Mouse (Mus musculus) liver, adult 2 months (tissue): ENCODE measurements around the gene Gm10643. TPM values are rescaled to one million over a fixed set of nuclear protein-coding genes. Genes with fewer than 3 reads are reported as not detected.

Experiments used
- DNase-seq: peaks from one replicate; pipeline ENCODE4 v3.0.0-alpha.2; 2011; ENCODE audit warnings: low read depth, low spot score; ENCODE audit errors: extremely low read depth
- H3K27ac ChIP-seq: fragments of 200-500 bp; replicated peaks from 2 replicates; pipeline ENCODE4 v1.5.1; 2012; ENCODE audit warnings: low read depth, mild to moderate bottlenecking, control low read depth, inconsistent platforms, low read length; ENCODE audit not compliant: insufficient read depth
- H3K27me3 ChIP-seq: fragments of 200-500 bp; 2 replicates; pipeline ENCODE4 v1.6.1; 2012; ENCODE audit warnings: mild to moderate bottlenecking, moderate library complexity, low read length, inconsistent platforms; ENCODE audit not compliant: control insufficient read depth, insufficient read depth
- H3K36me3 ChIP-seq: fragments of 200-500 bp; 2 replicates; pipeline ENCODE4 v1.6.1; 2012; ENCODE audit warnings: low read length, inconsistent platforms; ENCODE audit not compliant: control insufficient read depth, insufficient read depth
- H3K4me1 ChIP-seq: fragments of 200-500 bp; 2 replicates; pipeline ENCODE4 v1.6.1; 2011; ENCODE audit warnings: low read length; ENCODE audit not compliant: control insufficient read depth, insufficient read depth
- H3K4me3 ChIP-seq: fragments of 200-500 bp; 2 replicates; pipeline ENCODE4 v1.5.1; 2011; ENCODE audit warnings: low read depth, mild to moderate bottlenecking, control low read depth, low read length, moderate library complexity; ENCODE audit not compliant: insufficient read depth
- H3K79me2 ChIP-seq: fragments of 200-500 bp; 2 replicates; pipeline ENCODE4 v1.6.1; 2012; ENCODE audit warnings: inconsistent platforms, mild to moderate bottlenecking, low read length, moderate library complexity; ENCODE audit not compliant: control insufficient read depth, insufficient read depth
- H3K9ac ChIP-seq: fragments of 200-500 bp; 2 replicates; pipeline ENCODE4 v1.6.1; 2012; ENCODE audit warnings: low read depth, mild to moderate bottlenecking, control low read depth, inconsistent platforms, low read length
- CTCF ChIP-seq: fragments of 200-500 bp; IDR thresholded peaks from 2 replicates; pipeline ENCODE4 v1.5.1; 2011; ENCODE audit warnings: low read depth, low read length, control low read depth
- POLR2A ChIP-seq: fragments of 200-500 bp; IDR thresholded peaks from 2 replicates; pipeline ENCODE4 v1.6.1; 2011; ENCODE audit warnings: low read length, control low read depth; ENCODE audit not compliant: insufficient read depth; ENCODE audit errors: extremely low read depth
- WGBS: fragments of 180-500 bp; shearing (Covaris S2); methylation state at CpG from one replicate; pipeline ENCODE4 v1.1.7; 2018; 5-methylcytosine and 5-hydroxymethylcytosine counted together
- polyA plus RNA-seq: library from polyadenylated mRNA; depleted of rRNA; stranded (reverse); fragments of >200 nt; gene quantifications from 2 replicates; pipeline ENCODE4 v1.2.3, GENCODE M21; 2012
- total RNA-seq: library from RNA; depleted of rRNA; stranded (reverse); fragments of >200 nt; gene quantifications from 2 replicates; pipeline ENCODE4 v1.2.3, GENCODE M21; 2014

The Gm10643 gene
- total and polyA plus RNA-seq, 2 experiments = 0.65 TPM; not detected in 1

DNA sequence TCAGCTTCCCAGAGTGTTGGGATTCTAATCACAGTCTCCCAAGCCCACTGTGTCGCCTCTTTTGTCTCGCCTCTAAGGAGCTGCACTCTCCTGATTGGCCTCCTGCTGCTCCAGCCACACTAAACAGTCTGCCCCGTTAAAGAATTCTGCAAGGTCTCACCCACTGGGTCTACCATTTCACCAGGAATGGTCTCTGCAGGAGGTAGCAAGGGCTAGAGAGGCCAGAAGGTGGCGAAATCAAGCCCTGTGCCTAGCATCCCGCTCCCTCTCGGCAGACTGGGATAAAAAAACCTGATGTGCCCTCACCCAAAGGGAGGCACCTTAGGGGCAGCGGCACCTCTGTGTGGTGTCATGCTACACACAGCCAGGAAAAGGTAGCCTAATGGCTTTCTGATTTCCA is 20.8 kb downstream of the Gm10643 start:
- WGBS = 32% methylated on average over 7 of the region's 7 CpGs
- H3K79me2 ChIP-seq = no peaks in the 10 kb centered on the region
- peaks cover 6% of the 10 kb centered on the region for H3K27me3 ChIP-seq

GRCm38 (mm10) chr8:84042948-84043342 is 22.0 kb downstream of the Gm10643 start:
- 50% methylated on average over 12 of the region's 12 CpGs for WGBS
- no peaks in the 10 kb centered on the region for H3K4me1 ChIP-seq
- H3K4me3 ChIP-seq = peak overlapping the region; percentile 1; the same call in 1 of the 2 replicates
- H3K27ac ChIP-seq = no peak overlapping the region
- peaks cover 6% of the 10 kb centered on the region for H3K27me3 ChIP-seq
- no peak for TF ChIP-seq POLR2A
- no peak for TF ChIP-seq CTCF
- 0 out of 2 replicates have a peak overlapping the region, but pooled peaks have one; percentile 3 for H3K9ac ChIP-seq
- H3K79me2 ChIP-seq = no peaks in the 10 kb centered on the region
- H3K36me3 ChIP-seq = no peaks in the 10 kb centered on the region
- no peak for DNase-seq

More for the DNA sequence above, 20.8 kb downstream of the Gm10643 start:
- Histone ChIP-seq H3K4me1 (no peaks in the 10 kb centered on the region), H3K36me3 (no peaks in the 10 kb centered on the region), H3K9ac (no peak overlapping the region), H3K27ac (no peak overlapping the region), H3K4me3 (no peak overlapping the region)
- no peak for TF ChIP-seq POLR2A
- no peak for TF ChIP-seq CTCF
- no peak for DNase-seq

GRCm38 (mm10) chr8:84042066-84042947 is 22.6 kb downstream of the Gm10643 start, which contains the start of gene Il27ra:
Gene Il27ra, minus strand, starts transcription at chr8:84042589.
- peak within 1 kb of the TSS; percentile 62 for H3K9ac ChIP-seq
- TF ChIP-seq CTCF (peak; percentile 84), POLR2A (0 out of 2 replicates have a peak, but pooled peaks have one; percentile 24)
- H3K4me3 ChIP-seq = peak within 1 kb of the TSS; percentile 64
- H3K79me2 ChIP-seq = no peaks in the 10 kb centered on the region
- H3K4me1 ChIP-seq = no peaks in the 10 kb centered on the region
- H3K36me3 ChIP-seq = no peaks in the 10 kb centered on the region
- peak; percentile 25 for DNase-seq
- peaks cover 6% of the 10 kb centered on the region for H3K27me3 ChIP-seq
- H3K27ac ChIP-seq = peak within 1 kb of the TSS; percentile 27; the same call in 1 of the 2 replicates
- 10% methylated on average over 40 of the region's 40 CpGs for WGBS

GRCm38 (mm10) chr8:84039050-84039449 is 25.9 kb downstream of the Gm10643 start:
- peak; percentile 37 for DNase-seq
- Histone ChIP-seq H3K27me3 (peaks cover 4% of the 10 kb centered on the region), H3K9ac (no peak overlapping the region), H3K4me1 (no peaks in the 10 kb centered on the region), H3K4me3 (no peak overlapping the region), H3K79me2 (no peaks in the 10 kb centered on the region), H3K27ac (no peak overlapping the region), H3K36me3 (no peaks in the 10 kb centered on the region)
- 8% methylated on average over 5 of the region's 5 CpGs for WGBS
- TF ChIP-seq POLR2A (no peak), CTCF (peak; percentile 73)

GRCm38 (mm10) chr8:84038015-84038414 is 26.9 kb downstream of the Gm10643 start:
- TF ChIP-seq POLR2A = no peak
- no peak for TF ChIP-seq CTCF
- DNase-seq = peak; percentile 41
- H3K27ac ChIP-seq = no peak overlapping the region
- no peaks in the 10 kb centered on the region for H3K79me2 ChIP-seq
- peaks cover 4% of the 10 kb centered on the region for H3K27me3 ChIP-seq
- H3K4me1 ChIP-seq = no peaks in the 10 kb centered on the region
- H3K4me3 ChIP-seq = no peak overlapping the region
- WGBS = 53% methylated on average over 5 of the region's 5 CpGs
- no peak overlapping the region for H3K9ac ChIP-seq
- no peaks in the 10 kb centered on the region for H3K36me3 ChIP-seq

DNA sequence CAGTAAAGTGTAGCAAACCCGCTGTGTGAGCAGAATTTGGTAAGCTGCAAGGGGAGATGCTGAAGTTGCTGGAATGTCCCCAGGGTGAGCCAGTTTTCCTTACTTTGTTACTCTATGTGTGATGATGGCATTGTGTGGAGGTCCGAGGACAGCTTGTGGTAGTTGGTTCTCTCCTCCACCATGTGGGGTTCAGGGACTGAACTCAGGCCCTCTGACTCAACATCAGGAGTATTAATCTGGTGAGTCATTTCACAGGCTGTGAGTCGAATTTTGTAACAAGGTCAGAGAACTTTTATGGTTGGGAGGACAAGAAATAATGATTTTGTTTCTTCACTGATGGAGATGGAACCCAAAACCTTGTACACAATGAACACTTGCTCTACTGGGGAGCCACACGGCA is 32.2 kb downstream of the Gm10643 start:
- Histone ChIP-seq H3K36me3 (no peaks in the 10 kb centered on the region), H3K4me3 (no peak overlapping the region), H3K4me1 (no peaks in the 10 kb centered on the region), H3K9ac (no peak overlapping the region), H3K79me2 (no peaks in the 10 kb centered on the region), H3K27ac (no peak overlapping the region), H3K27me3 (peaks cover 3% of the 10 kb centered on the region; the same call in 1 of the 2 replicates)
- DNase-seq = no peak
- WGBS = 78% methylated on average over 4 of the region's 4 CpGs
- no peak for TF ChIP-seq CTCF
- TF ChIP-seq POLR2A = no peak
